Mouse (Mus musculus): ENCODE measurements around the gene Cutc.

- TF ChIP-seq FLI1 (IDR thresholded peaks at IDR 0.05; ENCODE audit: low read length): no peak
- no peak for TF ChIP-seq GATA1 (IDR thresholded peaks at IDR 0.05; ENCODE audit: borderline replicate concordance, low read length)
Observed at GRCm38 (mm10) chr19:43777308-43777707, 24.5 kb downstream of the Cutc start.

Data from megakaryocyte, embryonic 14.5 days (primary cell).